Mouse (Mus musculus): ENCODE measurements at regions not wholly inside any gene's neighbourhood (a gene's known extent, or its start where the extent isn't known, plus 50 kb on each side); places are given as distances from the start of the nearest gene placed in this dataset.

DNA sequence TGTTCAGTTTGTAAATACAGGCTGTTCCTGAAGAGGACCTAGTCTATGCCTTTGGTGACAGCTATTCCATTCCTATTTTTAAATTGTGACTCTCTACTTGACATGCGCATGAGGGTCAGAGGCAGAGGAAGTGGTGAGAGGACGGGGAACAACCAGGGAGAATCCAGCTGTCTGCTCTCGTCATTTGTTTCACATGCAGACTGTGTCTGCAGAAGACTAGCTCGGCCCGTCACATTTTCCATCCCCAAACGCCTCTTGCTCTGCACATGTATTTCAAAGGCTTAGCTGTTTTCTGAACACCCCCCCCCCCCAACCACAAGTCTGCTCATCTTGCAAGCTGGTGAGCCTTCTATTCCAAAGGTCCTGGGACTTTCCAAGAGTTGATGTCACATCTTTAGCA lies 339.4 kb downstream of the Dhx35 start:
- TF ChIP-seq EP300 (IDR thresholded peaks at IDR 0.05; ENCODE audit: insufficient read depth, low read depth, low read length) (no peak), POLR2A (IDR thresholded peaks at IDR 0.05; ENCODE audit: insufficient read depth, low read depth, low read length) (no peak), CTCF (IDR thresholded peaks at IDR 0.05) (no peak)
